Mouse (Mus musculus) kidney, adult 2 months (tissue): ENCODE measurements at regions not wholly inside any gene's neighbourhood (a gene's known extent, or its start where the extent isn't known, plus 50 kb on each side); places are given as distances from the start of the nearest gene placed in this dataset.

Experiments used
- CTCF ChIP-seq: fragments of 200-500 bp; conservative IDR thresholded peaks from 2 replicates; pipeline ENCODE4 v1.5.1; 2011; ENCODE audit warnings: low read depth, mild to moderate bottlenecking, control low read depth, low read length, moderate library complexity, mixed read lengths; ENCODE audit not compliant: insufficient read depth, insufficient read length
- POLR2A ChIP-seq: fragments of 200-500 bp; IDR thresholded peaks from one replicate; pipeline ENCODE4 v1.6.1; 2011; ENCODE audit warnings: low read depth, low read length, control low read depth

- TF ChIP-seq CTCF: no peak
- TF ChIP-seq POLR2A: no peak
Observed at GRCm38 (mm10) chr1:61205137-61205536, 227.4 kb downstream of the Icos start.
